In genomic region chr2:27361786-27362185, GRCm38 (mm10) we compare ENCODE assay signal across 21 mouse cellular contexts.
DNase-seq lines count a peak whose midpoint lies in the region; ATAC-seq lines count a peak whose summit lies in the region.
"Had no signal": no experiment of that assay in that cellular context is flagged by ENCODE, and none has a peak within 500 bp of the region (broad histone marks: within the 10 kb centered on the region; RNA-seq: fewer than 3 reads in every experiment).

No protein-coding gene starts in this region.

- no peaks in the 10 kb centered on the region for H3K36me3 ChIP-seq in forebrain, embryonic 10.5 days (replicated peaks)
- H3K36me3 ChIP-seq in forebrain, embryonic 13.5 days (ENCODE audit: poor library complexity, severe bottlenecking) = no peaks in the 10 kb centered on the region
- H3K36me3 ChIP-seq in midbrain, embryonic 11.5 days (ENCODE audit: control insufficient read depth, insufficient read depth, low read length) = no peaks in the 10 kb centered on the region
- no peaks in the 10 kb centered on the region for H3K36me3 ChIP-seq in midbrain, embryonic 16.5 days (ENCODE audit: control insufficient read depth, insufficient read depth, low read length)
- H3K36me3 ChIP-seq in neural tube, embryonic 14.5 days (ENCODE audit: control insufficient read depth, insufficient read depth, low read length) = no peaks in the 10 kb centered on the region
- H3K36me3 ChIP-seq: embryonic facial prominence, embryonic 10.5 days; forebrain, embryonic 15.5 days; limb, embryonic 13.5 days; liver, embryonic 13.5 days had no signal

- no peaks in the 10 kb centered on the region for H3K27me3 ChIP-seq in forebrain, embryonic 10.5 days (ENCODE audit: poor library complexity, severe bottlenecking)
- no peaks in the 10 kb centered on the region for H3K27me3 ChIP-seq in forebrain, embryonic 13.5 days
- H3K27me3 ChIP-seq in midbrain, embryonic 11.5 days (ENCODE audit: control insufficient read depth, insufficient read depth, low read length) = no peaks in the 10 kb centered on the region
- H3K27me3 ChIP-seq in midbrain, embryonic 16.5 days (ENCODE audit: control insufficient read depth, insufficient read depth, low read depth, low read length) = no peaks in the 10 kb centered on the region
- no peaks in the 10 kb centered on the region for H3K27me3 ChIP-seq in neural tube, embryonic 14.5 days (ENCODE audit: control insufficient read depth, insufficient read depth, low read length)
- H3K27me3 ChIP-seq: forebrain, embryonic 15.5 days; limb, embryonic 13.5 days; liver, embryonic 13.5 days had no signal

- DNase-seq in forebrain, embryonic 10.5 days (ENCODE audit: extremely low spot score, low spot score) = no peak
- no peak for DNase-seq in midbrain, embryonic 11.5 days (ENCODE audit: low spot score, missing footprints)
- DNase-seq in mesoderm, embryonic 11.5 days (ENCODE audit: low read depth, low spot score) = peak; percentile 85
- DNase-seq in thymus, postnatal 14 days = no peak
- DNase-seq in B cell, adult 2 months = no peak
- DNase-seq: adrenal gland, postnatal 14 days; cerebellum, postnatal 10 days; gastrocnemius, postnatal 25 days; kidney, adult 8-10 months; liver, embryonic 13.5 days; lung, embryonic 14.5 days; retina, postnatal 1 day; right cerebral cortex, postnatal 4 days had no signal

- no peak for ATAC-seq in forebrain, embryonic 13.5 days
- 0 out of 2 replicates have a peak, but pooled peaks have one; percentile 11 for ATAC-seq in midbrain, embryonic 11.5 days (ENCODE audit: low FRiP score)
- no peak for ATAC-seq in midbrain, embryonic 16.5 days
- ATAC-seq in neural tube, embryonic 14.5 days (ENCODE audit: low read depth) = peak; percentile 64
- ATAC-seq: CD4-positive, CD25-positive, alpha-beta regulatory T cell, adult 4 months; forebrain, embryonic 15.5 days had no signal

- H3K4me1 ChIP-seq in forebrain, embryonic 10.5 days = peaks cover 38% of the 10 kb centered on the region
- peaks cover 27% of the 10 kb centered on the region for H3K4me1 ChIP-seq in forebrain, embryonic 13.5 days
- H3K4me1 ChIP-seq in midbrain, embryonic 11.5 days (ENCODE audit: control insufficient read depth, insufficient read depth, low read length) = peaks cover 31% of the 10 kb centered on the region
- H3K4me1 ChIP-seq in midbrain, embryonic 16.5 days (ENCODE audit: control insufficient read depth, insufficient read depth, low read length) = peaks cover 15% of the 10 kb centered on the region
- peaks cover 47% of the 10 kb centered on the region for H3K4me1 ChIP-seq in neural tube, embryonic 14.5 days (ENCODE audit: control insufficient read depth, insufficient read depth, low read length)

- 58% methylated on average over 5 of the region's 5 CpGs for WGBS in forebrain, embryonic 10.5 days
- 33% methylated on average over 5 of the region's 5 CpGs for WGBS in forebrain, embryonic 13.5 days
- 44% methylated on average over 5 of the region's 5 CpGs for WGBS in midbrain, embryonic 11.5 days
- WGBS in midbrain, embryonic 16.5 days = 30% methylated on average over 5 of the region's 5 CpGs
- 4% methylated on average over 5 of the region's 5 CpGs for WGBS in neural tube, embryonic 14.5 days

- H3K9me3 ChIP-seq in forebrain, embryonic 10.5 days = no peaks in the 10 kb centered on the region
- no peaks in the 10 kb centered on the region for H3K9me3 ChIP-seq in forebrain, embryonic 13.5 days (replicated peaks)
- H3K9me3 ChIP-seq in midbrain, embryonic 11.5 days (ENCODE audit: control insufficient read depth, low read length) = no peaks in the 10 kb centered on the region
- no peaks in the 10 kb centered on the region for H3K9me3 ChIP-seq in midbrain, embryonic 16.5 days (replicated peaks; ENCODE audit: control insufficient read depth, low read length, poor library complexity, severe bottlenecking)
- H3K9me3 ChIP-seq in neural tube, embryonic 14.5 days (ENCODE audit: control insufficient read depth, low read length) = no peaks in the 10 kb centered on the region
- H3K9me3 ChIP-seq: embryonic facial prominence, embryonic 10.5 days; forebrain, embryonic 15.5 days; limb, embryonic 13.5 days; liver, embryonic 13.5 days had no signal

- H3K9ac ChIP-seq in forebrain, embryonic 13.5 days = no peak overlapping the region
- H3K9ac ChIP-seq in midbrain, embryonic 11.5 days (ENCODE audit: low read length) = peak overlapping the region; percentile 20; the same call in 1 of the 2 replicates
- no peak overlapping the region for H3K9ac ChIP-seq in midbrain, embryonic 16.5 days (ENCODE audit: low read depth, low read length)
- H3K9ac ChIP-seq in neural tube, embryonic 14.5 days (replicated peaks; ENCODE audit: low read depth, low read length) = no peak overlapping the region
- H3K9ac ChIP-seq: forebrain, embryonic 15.5 days; limb, embryonic 13.5 days; liver, embryonic 13.5 days; lung, embryonic 14.5 days had no signal

- H3K4me3 ChIP-seq in forebrain, embryonic 10.5 days = no peak overlapping the region
- H3K4me3 ChIP-seq in forebrain, embryonic 13.5 days = no peak overlapping the region
- no peak overlapping the region for H3K4me3 ChIP-seq in midbrain, embryonic 11.5 days (ENCODE audit: low read depth, low read length)
- H3K4me3 ChIP-seq in midbrain, embryonic 16.5 days (ENCODE audit: low read depth, low read length) = no peak overlapping the region
- no peak overlapping the region for H3K4me3 ChIP-seq in neural tube, embryonic 14.5 days (ENCODE audit: low read depth, low read length)
- H3K4me3 ChIP-seq: embryonic facial prominence, embryonic 10.5 days; forebrain, embryonic 15.5 days; limb, embryonic 13.5 days; liver, embryonic 13.5 days had no signal

- no peak overlapping the region for H3K4me2 ChIP-seq in forebrain, embryonic 13.5 days
- no peak overlapping the region for H3K4me2 ChIP-seq in midbrain, embryonic 11.5 days
- H3K4me2 ChIP-seq in midbrain, embryonic 16.5 days (ENCODE audit: low read length) = no peak overlapping the region
- no peak overlapping the region for H3K4me2 ChIP-seq in neural tube, embryonic 14.5 days (ENCODE audit: low read depth, low read length)
- H3K4me2 ChIP-seq: forebrain, embryonic 15.5 days; limb, embryonic 13.5 days; liver, embryonic 13.5 days; lung, embryonic 14.5 days had no signal

- H3K27ac ChIP-seq in forebrain, embryonic 10.5 days = peak overlapping the region; percentile 48; the same call in 1 of the 2 replicates
- no peak overlapping the region for H3K27ac ChIP-seq in forebrain, embryonic 13.5 days
- H3K27ac ChIP-seq in midbrain, embryonic 11.5 days (ENCODE audit: low read depth, low read length) = peak overlapping the region; percentile 48; the same call in 1 of the 2 replicates
- no peak overlapping the region for H3K27ac ChIP-seq in midbrain, embryonic 16.5 days (ENCODE audit: low read length)
- peak overlapping the region; percentile 70 for H3K27ac ChIP-seq in neural tube, embryonic 14.5 days (ENCODE audit: low read depth, low read length)
- H3K27ac ChIP-seq: embryonic facial prominence, embryonic 10.5 days; forebrain, embryonic 15.5 days; limb, embryonic 13.5 days; liver, embryonic 13.5 days; macrophage had no signal

Comparison
In these comparisons a context has a peak if more than half of its experiments do, and no peak if none do; other contexts are left out.
1. H3K27ac ChIP-seq: peak in forebrain, embryonic 10.5 days (single experiment), midbrain, embryonic 11.5 days (single experiment) and neural tube, embryonic 14.5 days (single experiment); none in forebrain, embryonic 13.5 days (single experiment) and midbrain, embryonic 16.5 days (single experiment).
2. ATAC-seq: peak in midbrain, embryonic 11.5 days (single experiment) and neural tube, embryonic 14.5 days (single experiment); none in forebrain, embryonic 13.5 days (single experiment) and midbrain, embryonic 16.5 days (single experiment).